Mouse (Mus musculus): ENCODE results near the gene Osbpl9. TPM values are rescaled to one million over a fixed set of nuclear protein-coding genes. Genes with fewer than 3 reads are reported as not detected.

Osbpl9 gene
- polyA plus RNA-seq, 1 experiment from 2014 or later, result 78.6 TPM

DNA sequence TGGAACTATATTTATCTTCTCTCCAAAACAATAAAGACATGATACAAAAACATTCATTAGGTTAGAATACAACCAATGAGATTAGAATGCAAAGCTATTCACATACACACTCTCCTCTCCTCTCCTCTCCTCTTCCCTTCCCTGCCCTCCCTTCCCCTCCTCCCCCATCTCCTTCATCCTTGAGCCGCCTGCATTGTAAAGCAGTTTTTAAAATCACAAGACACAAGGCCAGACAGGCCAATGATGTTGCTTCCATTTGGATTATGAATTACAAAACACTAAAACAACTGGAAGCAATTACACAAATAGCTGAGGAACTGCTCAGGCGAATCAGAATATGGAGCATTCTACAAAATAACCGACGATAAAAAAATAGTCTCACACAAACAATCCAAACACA is 28.7 kb downstream of the Osbpl9 start:
- ATAC-seq (replicated peaks; ENCODE audit: low FRiP score, low read depth) (no peak), DNase-seq (ENCODE audit: low spot score) (no peak)
- H3K4me1 ChIP-seq (replicated peaks; ENCODE audit: insufficient read depth, low read length), result no peaks in the 10 kb centered on the region
- WGBS, result 67% methylated on average over 4 of the region's 4 CpGs
- no peak overlapping the region for H3K27ac ChIP-seq
- no peaks in the 10 kb centered on the region for H3K27me3 ChIP-seq (ENCODE audit: insufficient read depth, low read length)
- no peak for TF ChIP-seq CTCF (IDR thresholded peaks at IDR 0.05; ENCODE audit: low read depth)
- no peaks in the 10 kb centered on the region for H3K9me3 ChIP-seq (replicated peaks; ENCODE audit: low read length)
- no peak overlapping the region for H3K9ac ChIP-seq (ENCODE audit: low read depth, low read length)
- no peak overlapping the region for H3K4me3 ChIP-seq (replicated peaks; ENCODE audit: low read depth, low read length)
- H3K36me3 ChIP-seq (ENCODE audit: insufficient read depth, low read length), result no peaks in the 10 kb centered on the region
- no peak overlapping the region for H3K4me2 ChIP-seq (ENCODE audit: low read length)

- no peak overlapping the region for H3K4me2 ChIP-seq (ENCODE audit: low read length)
- WGBS, result 32% methylated on average over 12 of the region's 12 CpGs
- no peak overlapping the region for H3K27ac ChIP-seq
These were observed 36.4 kb downstream of the Osbpl9 start for GRCm38 (mm10) chr4:109165521-109166173.

DNA sequence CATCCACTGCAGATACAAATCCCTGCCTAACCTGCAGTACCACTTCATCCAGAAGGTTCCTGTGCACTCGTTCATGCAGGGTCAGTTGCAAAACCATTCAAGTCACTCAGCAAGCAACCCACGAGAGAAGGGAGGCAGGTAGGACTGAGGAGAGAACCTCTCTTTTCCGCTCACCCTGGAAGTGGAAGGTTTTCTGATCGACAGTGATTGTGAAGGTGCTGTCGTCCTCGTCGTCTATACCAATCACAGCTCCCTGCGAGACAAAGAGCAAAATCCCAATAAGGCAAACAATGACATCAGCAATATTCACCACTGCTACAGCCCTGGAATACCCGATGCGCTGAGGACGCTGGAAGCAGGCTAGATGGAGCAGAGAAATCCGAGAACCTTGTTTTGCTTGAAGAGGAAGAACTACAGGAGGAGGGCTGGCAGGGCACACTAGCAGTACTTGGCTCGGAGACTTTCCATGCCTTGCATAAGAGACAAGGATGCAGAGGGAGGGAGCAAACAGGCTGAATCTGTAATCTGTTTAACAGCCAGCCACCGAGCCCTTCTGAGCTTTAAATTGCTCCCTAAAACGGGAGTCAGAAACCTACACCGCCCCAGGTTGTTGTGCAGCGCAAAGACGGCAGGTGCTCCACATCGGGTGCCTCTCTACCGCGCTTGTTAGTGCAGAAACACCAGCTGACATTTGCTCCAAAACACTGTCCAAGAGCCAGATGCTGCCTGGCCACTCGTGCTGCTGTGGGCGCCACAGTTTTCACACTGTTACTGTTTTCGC is 45.4 kb downstream of the Osbpl9 start:
- Histone ChIP-seq H3K4me3 (replicated peaks; ENCODE audit: low read depth, low read length) (no peak overlapping the region; the same call in 1 of the 2 replicates), H3K36me3 (ENCODE audit: insufficient read depth, low read length) (no peaks in the 10 kb centered on the region), H3K9me3 (replicated peaks; ENCODE audit: low read length) (no peaks in the 10 kb centered on the region), H3K4me2 (ENCODE audit: low read length) (peak overlapping the region; percentile 51), H3K9ac (ENCODE audit: low read depth, low read length) (peak overlapping the region; percentile 10), H3K27me3 (ENCODE audit: insufficient read depth, low read length) (no peaks in the 10 kb centered on the region), H3K4me1 (replicated peaks; ENCODE audit: insufficient read depth, low read length) (no peaks in the 10 kb centered on the region; the same call in 1 of the 2 replicates), H3K27ac (peak overlapping the region; percentile 54)
- 0 out of 2 replicates have a peak, but pooled peaks have one; percentile 1 for TF ChIP-seq CTCF (IDR thresholded peaks at IDR 0.05; ENCODE audit: low read depth)
- DNase-seq (ENCODE audit: low spot score) (peak; percentile 63), ATAC-seq (replicated peaks; ENCODE audit: low FRiP score, low read depth) (peak; percentile 36; the same call in 1 of the 2 replicates)
- 22% methylated on average over 24 of the region's 24 CpGs for WGBS

More at GRCm38 (mm10) chr4:109165521-109166173, 36.4 kb downstream of the Osbpl9 start:
- H3K36me3 ChIP-seq (ENCODE audit: insufficient read depth, low read length), result no peaks in the 10 kb centered on the region
- no peaks in the 10 kb centered on the region for H3K27me3 ChIP-seq (ENCODE audit: insufficient read depth, low read length)
- no peak overlapping the region for H3K4me3 ChIP-seq (replicated peaks; ENCODE audit: low read depth, low read length)
- peak; percentile 92 for TF ChIP-seq CTCF (IDR thresholded peaks at IDR 0.05; ENCODE audit: low read depth)
- H3K9me3 ChIP-seq (replicated peaks; ENCODE audit: low read length), result no peaks in the 10 kb centered on the region
- no peak for ATAC-seq (replicated peaks; ENCODE audit: low FRiP score, low read depth)
- H3K4me1 ChIP-seq (replicated peaks; ENCODE audit: insufficient read depth, low read length), result no peaks in the 10 kb centered on the region
- H3K9ac ChIP-seq (ENCODE audit: low read depth, low read length), result no peak overlapping the region
- peak; percentile 90 for DNase-seq (ENCODE audit: low spot score)

DNA sequence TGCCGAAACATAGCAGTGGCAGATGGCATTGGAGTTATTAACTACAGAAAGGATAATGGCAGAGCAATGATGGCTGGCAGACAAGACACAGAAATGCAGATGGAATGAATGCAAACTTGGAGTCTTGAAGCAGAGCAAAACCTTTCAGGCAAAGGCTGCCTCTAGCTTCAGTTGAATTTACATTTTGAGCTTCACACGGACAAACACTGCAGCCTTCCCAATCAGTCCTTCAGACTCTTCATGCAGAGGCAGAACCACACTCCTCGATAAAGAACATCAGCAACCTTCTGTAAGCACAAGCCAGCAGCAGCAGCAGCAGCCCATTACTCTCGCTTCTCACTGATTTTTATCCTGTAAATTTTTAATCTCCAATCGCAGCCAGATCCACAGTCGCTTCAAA is 46.0 kb downstream of the Osbpl9 start:
- H3K27ac ChIP-seq, result peak overlapping the region; percentile 54
- no peaks in the 10 kb centered on the region for H3K27me3 ChIP-seq (ENCODE audit: insufficient read depth, low read length)
- H3K9ac ChIP-seq (ENCODE audit: low read depth, low read length), result 0 out of 2 replicates have a peak overlapping the region, but pooled peaks have one; percentile 10
- ATAC-seq (replicated peaks; ENCODE audit: low FRiP score, low read depth) (no peak), DNase-seq (ENCODE audit: low spot score) (no peak)
- no peaks in the 10 kb centered on the region for H3K36me3 ChIP-seq (ENCODE audit: insufficient read depth, low read length)
- no peaks in the 10 kb centered on the region for H3K9me3 ChIP-seq (replicated peaks; ENCODE audit: low read length)
- WGBS, result 64% methylated on average over 6 of the region's 6 CpGs
- H3K4me1 ChIP-seq (replicated peaks; ENCODE audit: insufficient read depth, low read length), result no peaks in the 10 kb centered on the region; the same call in 1 of the 2 replicates
- no peak for TF ChIP-seq CTCF (IDR thresholded peaks at IDR 0.05; ENCODE audit: low read depth)
- H3K4me3 ChIP-seq (replicated peaks; ENCODE audit: low read depth, low read length), result no peak overlapping the region
- H3K4me2 ChIP-seq (ENCODE audit: low read length), result peak overlapping the region; percentile 51

DNA sequence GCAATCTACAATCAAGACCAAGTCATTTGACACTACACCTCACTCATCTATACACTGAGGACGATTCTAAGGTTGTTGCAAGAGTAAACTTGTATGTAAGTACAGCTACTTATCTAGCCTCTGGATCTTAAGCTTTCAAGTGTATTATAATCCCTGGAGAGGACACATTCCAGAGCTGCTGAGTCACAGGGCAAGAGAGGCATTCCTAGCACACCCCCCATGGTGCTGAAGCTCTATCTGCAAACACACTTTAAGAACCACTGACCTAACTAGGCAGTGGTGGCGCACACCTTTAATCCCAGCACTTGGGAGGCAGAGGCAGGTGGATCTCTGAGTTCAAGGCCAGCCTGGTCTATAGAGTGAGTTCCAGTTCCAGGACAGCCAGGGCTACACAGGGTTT is 51.9 kb downstream of the Osbpl9 start:
- ATAC-seq (replicated peaks; ENCODE audit: low FRiP score, low read depth) (no peak), DNase-seq (ENCODE audit: low spot score) (peak; percentile 49)
- H3K9me3 ChIP-seq (replicated peaks; ENCODE audit: low read length), result no peaks in the 10 kb centered on the region
- WGBS, result 69% methylated on average over 2 of the region's 2 CpGs
- TF ChIP-seq CTCF (IDR thresholded peaks at IDR 0.05; ENCODE audit: low read depth), result no peak
- H3K27ac ChIP-seq, result no peak overlapping the region
- no peaks in the 10 kb centered on the region for H3K4me1 ChIP-seq (replicated peaks; ENCODE audit: insufficient read depth, low read length)
- no peak overlapping the region for H3K4me2 ChIP-seq (ENCODE audit: low read length)
- no peaks in the 10 kb centered on the region for H3K27me3 ChIP-seq (ENCODE audit: insufficient read depth, low read length)
- no peaks in the 10 kb centered on the region for H3K36me3 ChIP-seq (ENCODE audit: insufficient read depth, low read length)
- no peak overlapping the region for H3K4me3 ChIP-seq (replicated peaks; ENCODE audit: low read depth, low read length)
- no peak overlapping the region for H3K9ac ChIP-seq (ENCODE audit: low read depth, low read length)

- no peaks in the 10 kb centered on the region for H3K36me3 ChIP-seq (ENCODE audit: insufficient read depth, low read length)
- H3K27ac ChIP-seq, result no peak overlapping the region
- no peaks in the 10 kb centered on the region for H3K4me1 ChIP-seq (replicated peaks; ENCODE audit: insufficient read depth, low read length)
- no peaks in the 10 kb centered on the region for H3K27me3 ChIP-seq (ENCODE audit: insufficient read depth, low read length)
- DNase-seq (ENCODE audit: low spot score) (no peak), ATAC-seq (replicated peaks; ENCODE audit: low FRiP score, low read depth) (no peak)
- no peak overlapping the region for H3K9ac ChIP-seq (ENCODE audit: low read depth, low read length)
- no peaks in the 10 kb centered on the region for H3K9me3 ChIP-seq (replicated peaks; ENCODE audit: low read length)
- H3K4me2 ChIP-seq (ENCODE audit: low read length), result no peak overlapping the region
- no peak overlapping the region for H3K4me3 ChIP-seq (replicated peaks; ENCODE audit: low read depth, low read length)
- TF ChIP-seq CTCF (IDR thresholded peaks at IDR 0.05; ENCODE audit: low read depth), result no peak
- 85% methylated on average over 2 of the region's 2 CpGs for WGBS
These were observed 52.7 kb downstream of the Osbpl9 start for GRCm38 (mm10) chr4:109149411-109149810.
